Mouse (Mus musculus) forebrain, postnatal 0 days (tissue): ENCODE results near the gene Mrtfb. TPM values are rescaled to one million over a fixed set of nuclear protein-coding genes. Genes with fewer than 3 reads are reported as not detected.

ENCODE experiments used
- ATAC-seq: fragments of 200-750 bp; cut with Nextera tagmentation; 2 replicates; pipeline ENCODE4 v1.8.0; 2017; ENCODE audit warnings: mild to moderate bottlenecking, moderate library complexity
- DNase-seq: peaks from one replicate; pipeline ENCODE4 v3.0.0-alpha.2; 2015
- H3K27ac ChIP-seq: fragments of 300-500 bp; sonication (generic); 2 replicates; pipeline ENCODE4 v1.5.1; 2014; ENCODE audit warnings: low read depth, mild to moderate bottlenecking, antibody characterized with exemption, low read length, moderate library complexity, mixed read lengths
- H3K27me3 ChIP-seq: fragments of 300-500 bp; sonication (generic); 2 replicates; pipeline ENCODE4 v1.6.1; 2014; ENCODE audit warnings: mild to moderate bottlenecking, low read length, mixed read lengths; ENCODE audit not compliant: insufficient read depth
- H3K36me3 ChIP-seq: fragments of 300-500 bp; sonication (generic); 2 replicates; pipeline ENCODE4 v1.6.1; 2014; ENCODE audit warnings: mild to moderate bottlenecking, moderate library complexity; ENCODE audit not compliant: insufficient read depth
- H3K4me1 ChIP-seq: fragments of 300-500 bp; sonication (generic); 2 replicates; pipeline ENCODE4 v1.6.1; 2014; ENCODE audit warnings: antibody characterized with exemption; ENCODE audit not compliant: insufficient read depth
- H3K4me2 ChIP-seq: fragments of 300-500 bp; sonication (generic); 2 replicates; pipeline ENCODE4 v1.6.1; 2014; ENCODE audit warnings: low read depth, mild to moderate bottlenecking, moderate library complexity
- H3K4me3 ChIP-seq: fragments of 300-500 bp; sonication (generic); 2 replicates; pipeline ENCODE4 v1.5.1; 2014; ENCODE audit warnings: low read depth, low read length, mixed read lengths
- H3K9ac ChIP-seq: fragments of 300-500 bp; sonication (generic); 2 replicates; pipeline ENCODE4 v1.6.1; 2014; ENCODE audit warnings: mild to moderate bottlenecking
- H3K9me3 ChIP-seq: fragments of 300-500 bp; sonication (generic); 2 replicates; pipeline ENCODE4 v1.6.1; 2016; ENCODE audit warnings: low read length
- CTCF ChIP-seq: sonication (generic); IDR thresholded peaks from 2 replicates; pipeline ENCODE4 v1.5.1; 2016; ENCODE audit warnings: antibody characterized with exemption, control low read depth, low read depth
- WGBS: fragments of 180-500 bp; shearing (Covaris S2); extraction: QIAGEN DNeasy Blood & Tissue Kit; methylation state at CpG from one replicate; pipeline ENCODE4 v1.1.7; 2014; 5-methylcytosine and 5-hydroxymethylcytosine counted together
- polyA plus RNA-seq: library from polyadenylated mRNA; unstranded; fragments of >200 nt; fragmentation: Nextera tagmentation; extraction: Ambion mirVana; gene quantifications from 2 replicates; pipeline ENCODE4 v1.2.1, GENCODE M21; 2015
- total RNA-seq: library from RNA; depleted of rRNA; stranded (reverse); fragments of >200 nt; gene quantifications from 2 replicates; pipeline ENCODE4 v1.2.3, GENCODE M21; 2014

The Mrtfb gene
- total and polyA plus RNA-seq, 2 experiments from 2014 or later, result 21.9 to 32.3 TPM

DNA sequence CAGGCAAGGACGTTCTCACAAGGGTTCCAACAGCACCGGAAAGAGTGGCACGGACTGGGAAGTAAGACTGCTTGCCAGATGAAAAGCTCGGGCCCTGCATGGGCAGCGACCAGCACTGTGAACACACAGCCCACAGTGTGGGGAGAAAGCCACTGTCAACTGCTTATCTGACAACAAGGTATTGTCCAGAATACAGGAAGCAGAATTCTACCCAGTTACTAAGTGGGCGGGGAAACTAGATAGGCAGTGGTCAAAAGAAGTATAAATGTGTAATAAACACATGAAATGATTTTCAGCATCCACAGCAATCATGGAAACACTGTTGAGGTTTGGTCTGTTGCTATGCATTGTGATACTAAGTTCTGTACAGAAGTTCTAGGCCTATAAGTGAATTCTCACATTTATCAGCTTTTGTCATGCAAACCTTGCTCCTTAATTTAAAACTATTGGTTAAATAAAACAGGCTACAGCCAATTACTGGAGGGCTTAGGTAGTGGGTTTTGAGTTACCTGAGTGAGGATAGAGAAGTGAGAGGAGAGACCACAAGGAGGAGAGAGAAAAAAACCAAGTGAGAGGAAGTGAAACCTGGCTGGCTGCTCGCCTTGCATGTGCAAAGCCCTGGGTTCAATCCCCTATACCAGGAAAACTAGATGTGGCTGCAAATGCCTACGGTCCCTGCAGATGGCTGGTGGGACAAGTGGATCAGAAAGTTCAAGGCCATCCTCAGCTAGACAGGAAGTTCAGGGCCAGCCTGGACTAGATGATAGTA lies 167.5 kb downstream of the Mrtfb start:
- Histone ChIP-seq H3K36me3 (no peaks in the 10 kb centered on the region), H3K9me3 (no peaks in the 10 kb centered on the region), H3K4me3 (no peak overlapping the region), H3K4me1 (no peaks in the 10 kb centered on the region), H3K4me2 (no peak overlapping the region), H3K27ac (no peak overlapping the region), H3K27me3 (no peaks in the 10 kb centered on the region), H3K9ac (no peak overlapping the region)
- ATAC-seq, result no peak
- TF ChIP-seq CTCF, result no peak
- no peak for DNase-seq
- 81% methylated on average over 8 of the region's 8 CpGs for WGBS

DNA sequence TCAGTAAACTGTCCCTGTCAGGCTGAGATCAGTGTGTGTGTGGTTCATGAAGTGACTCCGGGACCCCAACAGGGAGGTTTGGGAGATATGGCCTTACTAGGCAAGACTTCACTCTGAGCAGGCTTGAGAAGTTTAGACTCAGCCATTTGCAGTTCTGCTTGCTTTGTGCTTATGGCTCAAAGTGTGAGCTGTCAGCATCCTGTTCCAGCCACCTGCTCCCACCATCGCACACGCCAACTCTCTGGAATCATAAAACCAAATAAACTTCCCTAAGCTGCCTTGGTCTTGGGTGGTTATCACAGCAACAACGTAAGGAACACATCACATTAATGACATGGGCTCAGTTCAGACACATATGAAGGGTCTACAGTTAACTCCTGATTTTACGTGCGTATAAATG lies 169.5 kb downstream of the Mrtfb start:
- ATAC-seq, result peak; percentile 63
- 76% methylated on average over 6 of the region's 6 CpGs for WGBS

DNA sequence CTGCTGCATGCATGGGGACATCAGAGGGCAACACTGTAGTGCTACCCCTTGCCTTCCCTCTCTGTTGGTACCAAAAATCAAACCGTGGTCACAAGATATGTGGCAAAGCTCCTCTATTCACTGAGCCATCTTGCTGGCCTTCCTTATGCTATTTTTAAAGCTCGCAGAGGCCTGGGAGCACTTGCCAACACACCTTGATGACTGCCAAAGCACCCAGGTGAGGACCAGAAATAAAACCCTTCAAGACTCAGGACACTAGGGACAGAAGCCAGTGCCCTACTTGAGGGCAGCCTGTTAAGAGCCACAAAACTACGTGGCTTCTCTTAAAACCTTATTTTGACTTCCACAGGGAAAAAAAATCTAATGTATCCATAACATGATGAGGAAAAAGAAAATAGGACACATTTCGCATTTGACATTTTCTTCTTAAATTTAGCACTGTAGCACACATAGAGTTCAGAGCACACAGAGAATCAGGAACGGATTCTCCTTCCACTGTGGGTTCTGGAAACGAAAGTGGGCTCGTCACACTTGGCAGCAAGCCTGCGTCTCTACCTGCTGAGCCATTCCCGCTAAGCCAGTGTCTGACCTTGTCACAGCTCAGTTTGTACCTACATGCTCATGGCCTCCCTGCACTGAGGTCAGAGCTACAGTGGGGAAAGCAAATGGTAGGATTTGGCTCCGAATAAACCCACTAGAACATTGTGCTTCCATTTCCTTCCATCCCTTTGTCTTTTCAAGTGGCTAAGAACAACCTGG lies 170.7 kb downstream of the Mrtfb start:
- Histone ChIP-seq H3K9ac (no peak overlapping the region), H3K4me3 (no peak overlapping the region), H3K4me2 (no peak overlapping the region), H3K27ac (no peak overlapping the region), H3K36me3 (no peaks in the 10 kb centered on the region), H3K4me1 (no peaks in the 10 kb centered on the region), H3K27me3 (no peaks in the 10 kb centered on the region), H3K9me3 (no peaks in the 10 kb centered on the region)
- DNase-seq (no peak), ATAC-seq (no peak)
- 77% methylated on average over 10 of the region's 10 CpGs for WGBS
- no peak for TF ChIP-seq CTCF

More for the DNA sequence above, 169.5 kb downstream of the Mrtfb start:
- Histone ChIP-seq H3K4me2 (no peak overlapping the region), H3K36me3 (no peaks in the 10 kb centered on the region), H3K9ac (no peak overlapping the region), H3K9me3 (no peaks in the 10 kb centered on the region), H3K27ac (no peak overlapping the region), H3K4me3 (no peak overlapping the region), H3K27me3 (no peaks in the 10 kb centered on the region), H3K4me1 (no peaks in the 10 kb centered on the region)
- peak; percentile 62 for DNase-seq
- no peak for TF ChIP-seq CTCF

DNA sequence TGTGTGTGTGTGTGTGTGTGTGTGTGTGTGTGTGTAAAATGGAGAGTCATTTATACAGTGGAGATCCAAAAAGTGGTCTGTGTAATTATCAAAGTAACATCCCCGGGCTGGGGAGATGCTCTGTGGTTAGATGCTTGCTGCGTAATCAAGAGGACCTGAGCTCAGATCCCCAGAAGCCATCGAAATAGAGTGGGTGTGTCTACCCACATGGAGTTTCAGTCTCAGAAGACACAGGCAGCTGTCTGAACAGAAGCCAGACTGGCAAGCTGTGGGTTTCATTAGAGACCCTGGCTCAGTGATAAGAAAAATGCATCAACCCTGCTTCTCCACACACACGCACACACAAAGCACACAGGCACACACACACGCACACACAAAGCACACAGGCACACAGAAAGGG lies 171.8 kb downstream of the Mrtfb start:
- Histone ChIP-seq H3K4me2 (no peak overlapping the region), H3K4me1 (no peaks in the 10 kb centered on the region), H3K27ac (no peak overlapping the region), H3K9me3 (no peaks in the 10 kb centered on the region), H3K27me3 (no peaks in the 10 kb centered on the region), H3K36me3 (no peaks in the 10 kb centered on the region), H3K4me3 (no peak overlapping the region), H3K9ac (no peak overlapping the region)
- no peak for TF ChIP-seq CTCF
- WGBS, result 73% methylated on average over 5 of the region's 5 CpGs
- DNase-seq (peak; percentile 29), ATAC-seq (peak; percentile 16; the same call in 1 of the 2 replicates)

DNA sequence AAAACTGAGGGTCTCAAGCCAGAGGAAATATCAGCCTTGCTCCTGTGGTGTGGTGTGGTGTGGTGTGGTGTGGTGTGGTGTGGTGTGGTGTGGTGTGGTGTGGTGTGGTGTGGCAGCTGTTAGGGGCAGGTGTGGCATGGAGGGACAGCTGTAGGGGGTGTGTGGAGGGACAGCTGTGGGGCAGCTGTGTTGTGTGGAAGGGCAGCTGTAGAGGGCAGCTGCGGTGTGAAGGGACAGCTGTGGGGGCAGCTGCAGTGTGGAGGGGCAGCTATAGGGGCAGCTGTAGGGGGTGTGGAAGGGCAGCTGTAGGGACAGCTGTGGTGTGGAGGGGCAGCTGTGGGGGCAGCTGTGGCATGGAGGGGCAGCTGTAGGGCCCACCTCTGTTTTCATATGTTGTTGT lies 172.5 kb downstream of the Mrtfb start:
- Histone ChIP-seq H3K4me2 (no peak overlapping the region), H3K9me3 (no peaks in the 10 kb centered on the region), H3K27me3 (no peaks in the 10 kb centered on the region), H3K27ac (no peak overlapping the region), H3K4me1 (no peaks in the 10 kb centered on the region), H3K9ac (no peak overlapping the region), H3K4me3 (no peak overlapping the region), H3K36me3 (no peaks in the 10 kb centered on the region)
- ATAC-seq, result no peak
- 100% methylated on average over 1 of the region's 1 CpGs for WGBS
- DNase-seq, result no peak
- no peak for TF ChIP-seq CTCF

DNA sequence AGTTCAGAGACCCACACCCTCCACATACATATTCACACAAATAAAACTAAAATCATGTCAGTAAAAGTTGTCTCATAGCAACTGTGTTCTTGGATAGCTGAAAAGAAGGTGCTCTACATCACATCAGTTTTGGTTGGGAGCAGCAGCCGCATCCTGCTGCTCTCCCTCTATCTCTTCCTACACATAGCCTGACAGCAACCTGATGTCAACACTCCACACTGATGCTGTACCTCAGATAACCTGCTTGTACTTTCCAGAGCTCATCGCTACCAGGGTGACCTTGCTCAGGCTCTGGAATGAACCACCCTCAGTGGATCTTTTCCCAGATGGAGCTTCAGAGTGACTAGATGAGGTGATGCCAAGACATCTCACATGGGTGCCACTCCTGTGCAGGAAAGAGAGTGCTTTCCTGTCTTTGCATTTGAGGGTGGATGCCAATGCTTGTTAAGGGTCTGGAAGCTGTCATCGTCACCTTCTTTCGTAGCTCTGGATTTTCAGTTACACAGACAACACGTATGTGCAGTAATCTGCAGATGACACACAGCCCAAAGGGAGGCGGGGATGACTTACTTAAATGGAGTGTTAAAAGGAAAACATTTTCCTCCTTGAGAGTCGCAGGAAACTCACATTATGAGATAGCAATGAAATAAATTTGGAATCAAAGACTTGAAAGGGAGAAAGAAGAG lies 173.8 kb downstream of the Mrtfb start:
- peak; percentile 42; the same call in 1 of the 2 replicates for ATAC-seq
- no peaks in the 10 kb centered on the region for H3K4me1 ChIP-seq
- H3K4me3 ChIP-seq, result no peak overlapping the region
- 67% methylated on average over 7 of the region's 7 CpGs for WGBS
- no peak overlapping the region for H3K4me2 ChIP-seq
- H3K9me3 ChIP-seq, result no peaks in the 10 kb centered on the region
- H3K9ac ChIP-seq, result no peak overlapping the region
- no peak for TF ChIP-seq CTCF
- no peak overlapping the region for H3K27ac ChIP-seq
- no peaks in the 10 kb centered on the region for H3K36me3 ChIP-seq
- no peaks in the 10 kb centered on the region for H3K27me3 ChIP-seq
- DNase-seq, result peak; percentile 24
